Mouse (Mus musculus): ENCODE data around the gene Dscam. TPM values are rescaled to one million over a fixed set of nuclear protein-coding genes. Genes with fewer than 3 reads are reported as not detected.

Gene Dscam
- polyA plus RNA-seq, 1 experiment = under 0.01 TPM

DNA sequence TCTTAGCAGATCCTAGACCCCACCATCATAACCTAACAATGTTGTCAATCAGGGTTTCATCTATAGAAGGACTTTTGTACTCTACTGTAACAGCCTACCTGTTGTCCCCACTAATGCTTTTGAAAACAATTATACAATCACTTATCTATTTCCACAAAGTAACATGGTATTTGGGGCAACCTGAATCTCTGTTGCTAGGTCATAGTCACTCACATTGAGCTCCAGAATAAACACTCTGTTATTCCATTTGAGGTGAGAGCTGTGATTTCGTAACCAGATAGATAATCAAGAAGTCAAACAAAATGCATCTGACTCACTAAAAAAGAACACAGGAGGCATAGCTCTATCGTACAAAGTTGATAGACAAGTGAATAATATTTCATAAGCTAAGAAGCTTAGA is 226.9 kb downstream of the Dscam start:
- Histone ChIP-seq H3ac (ENCODE audit: control insufficient read depth, insufficient read length) (no peak overlapping the region), H3K79me2 (ENCODE audit: control insufficient read depth, insufficient read depth) (no peaks in the 10 kb centered on the region), H3K27me3 (ENCODE audit: control insufficient read depth, insufficient read depth, insufficient read length) (no peaks in the 10 kb centered on the region), H3K4me2 (ENCODE audit: low read depth) (no peak overlapping the region), H3K4me3 (no peak overlapping the region), H3K36me3 (ENCODE audit: control insufficient read depth, insufficient read depth) (no peaks in the 10 kb centered on the region)
- TF ChIP-seq TCF3 (IDR thresholded peaks at IDR 0.05; ENCODE audit: insufficient read length, low read depth) = no peak
- TF ChIP-seq POLR2A (IDR thresholded peaks at IDR 0.05; ENCODE audit: insufficient read length, low read depth) = no peak

DNA sequence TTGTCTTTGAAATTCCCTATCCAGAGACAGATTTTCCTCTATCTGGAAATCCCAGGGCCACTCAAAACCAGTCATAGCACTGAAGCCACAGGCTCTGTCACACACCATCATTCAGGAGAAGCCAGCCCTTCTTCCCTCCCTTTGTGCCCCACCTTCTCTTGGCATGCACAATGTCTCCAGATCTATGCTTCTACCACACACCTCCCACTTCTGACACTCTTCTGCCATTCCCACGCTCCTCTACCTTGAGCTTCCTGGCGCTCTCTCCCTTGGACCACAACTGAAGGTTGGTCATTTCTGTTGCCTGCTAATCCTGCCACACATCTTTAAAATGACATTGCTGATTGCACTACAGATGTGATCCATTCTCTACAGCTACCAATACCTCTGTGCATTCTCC is 235.8 kb downstream of the Dscam start:
- H3ac ChIP-seq (ENCODE audit: control insufficient read depth, insufficient read length) = no peak overlapping the region

DNA sequence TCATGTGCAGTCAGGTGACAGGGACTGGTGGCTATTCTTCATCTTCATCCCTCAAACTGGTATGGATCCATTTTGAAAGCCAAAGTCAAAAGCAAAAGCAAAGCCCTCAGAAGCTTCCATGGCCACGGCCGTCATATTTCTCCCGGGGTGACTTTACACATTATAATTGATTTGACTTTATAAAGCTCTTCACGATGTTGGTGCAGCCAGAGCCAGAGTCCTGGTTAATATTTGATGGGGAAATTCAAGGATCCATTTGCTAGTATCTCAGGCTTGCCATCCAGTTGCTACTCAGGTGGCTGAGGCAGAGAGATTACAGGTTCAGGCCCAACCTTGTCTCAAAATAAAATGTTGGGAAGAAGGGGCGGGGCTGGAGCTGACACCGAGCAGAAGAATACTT is 238.3 kb downstream of the Dscam start:
- Histone ChIP-seq H3K27me3 (ENCODE audit: control insufficient read depth, insufficient read depth, insufficient read length) (no peaks in the 10 kb centered on the region), H3ac (ENCODE audit: control insufficient read depth, insufficient read length) (no peak overlapping the region), H3K4me3 (no peak overlapping the region), H3K4me2 (ENCODE audit: low read depth) (no peak overlapping the region), H3K36me3 (ENCODE audit: control insufficient read depth, insufficient read depth) (no peaks in the 10 kb centered on the region), H3K79me2 (ENCODE audit: control insufficient read depth, insufficient read depth) (no peaks in the 10 kb centered on the region)
- TF ChIP-seq MAX (IDR thresholded peaks at IDR 0.05; ENCODE audit: low read depth) (no peak), POLR2A (IDR thresholded peaks at IDR 0.05; ENCODE audit: insufficient read length, low read depth) (no peak), REST (IDR thresholded peaks at IDR 0.05; ENCODE audit: insufficient read depth, insufficient read length) (no peak), CEBPB (IDR thresholded peaks at IDR 0.05; ENCODE audit: insufficient read depth, poor library complexity, severe bottlenecking) (no peak), TCF3 (IDR thresholded peaks at IDR 0.05; ENCODE audit: insufficient read length, low read depth) (no peak), TCF12 (IDR thresholded peaks at IDR 0.05; ENCODE audit: insufficient read depth, poor library complexity, severe bottlenecking) (no peak), POLR2AphosphoS2 (IDR thresholded peaks at IDR 0.05; ENCODE audit: insufficient read length, low read depth) (no peak)

More for the DNA sequence above, 235.8 kb downstream of the Dscam start:
- no peak overlapping the region for H3K4me2 ChIP-seq (ENCODE audit: low read depth)
- H3K27me3 ChIP-seq (ENCODE audit: control insufficient read depth, insufficient read depth, insufficient read length) = no peaks in the 10 kb centered on the region
- no peaks in the 10 kb centered on the region for H3K36me3 ChIP-seq (ENCODE audit: control insufficient read depth, insufficient read depth)
- no peak overlapping the region for H3K4me3 ChIP-seq
- TF ChIP-seq POLR2A (IDR thresholded peaks at IDR 0.05; ENCODE audit: insufficient read length, low read depth) (no peak), TCF3 (IDR thresholded peaks at IDR 0.05; ENCODE audit: insufficient read length, low read depth) (no peak)
- H3K79me2 ChIP-seq (ENCODE audit: control insufficient read depth, insufficient read depth) = no peaks in the 10 kb centered on the region

DNA sequence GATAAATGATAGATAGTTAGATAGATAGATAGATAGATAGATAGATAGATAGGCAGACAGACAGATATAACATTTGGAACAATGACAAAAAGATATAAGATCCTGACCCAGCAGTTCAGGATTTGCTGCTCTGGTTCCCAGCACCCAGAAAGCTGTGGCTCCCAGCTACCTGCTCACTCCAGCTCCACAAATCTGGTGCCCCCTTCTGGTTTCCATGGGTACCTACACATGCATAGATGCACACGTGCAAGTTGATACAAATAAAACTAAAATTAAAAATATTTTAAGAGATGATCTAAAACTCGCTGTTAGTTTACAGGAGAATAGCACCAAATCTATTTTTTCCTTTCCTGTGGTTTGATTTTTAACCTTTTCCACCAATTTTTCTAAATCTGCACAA is 238.8 kb downstream of the Dscam start:
- Histone ChIP-seq H3K4me3 (no peak overlapping the region), H3ac (ENCODE audit: control insufficient read depth, insufficient read length) (no peak overlapping the region), H3K36me3 (ENCODE audit: control insufficient read depth, insufficient read depth) (no peaks in the 10 kb centered on the region), H3K27me3 (ENCODE audit: control insufficient read depth, insufficient read depth, insufficient read length) (no peaks in the 10 kb centered on the region), H3K4me2 (ENCODE audit: low read depth) (no peak overlapping the region), H3K79me2 (ENCODE audit: control insufficient read depth, insufficient read depth) (no peaks in the 10 kb centered on the region)
- TF ChIP-seq POLR2AphosphoS2 (IDR thresholded peaks at IDR 0.05; ENCODE audit: insufficient read length, low read depth) (no peak), CEBPB (IDR thresholded peaks at IDR 0.05; ENCODE audit: insufficient read depth, poor library complexity, severe bottlenecking) (no peak), REST (IDR thresholded peaks at IDR 0.05; ENCODE audit: insufficient read depth, insufficient read length) (no peak), USF1 (IDR thresholded peaks at IDR 0.05; ENCODE audit: low read depth) (no peak), TCF12 (IDR thresholded peaks at IDR 0.05; ENCODE audit: insufficient read depth, poor library complexity, severe bottlenecking) (no peak), E2F4 (IDR thresholded peaks at IDR 0.05; ENCODE audit: insufficient read depth) (no peak)

DNA sequence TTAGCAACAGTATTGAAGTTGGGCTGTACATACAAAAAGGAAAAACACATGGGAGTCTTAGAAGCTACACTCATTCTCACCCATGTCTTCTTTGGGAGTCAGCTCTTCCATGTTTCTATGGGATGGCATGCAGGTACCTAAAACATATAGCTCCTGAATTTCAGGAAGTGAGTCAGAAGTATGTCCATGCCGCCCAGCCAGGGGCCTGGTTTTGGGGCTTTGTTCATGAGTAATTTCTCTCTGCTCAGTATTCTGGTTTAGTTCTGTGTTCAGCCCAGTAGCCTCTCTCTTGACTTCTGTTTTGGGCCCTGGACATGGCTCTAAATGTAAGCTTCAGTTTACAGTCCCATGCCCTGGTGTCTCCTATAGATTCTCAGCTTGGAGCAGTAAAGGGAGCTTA is 242.5 kb downstream of the Dscam start:
- Histone ChIP-seq H3ac (ENCODE audit: control insufficient read depth, insufficient read length) (no peak overlapping the region), H3K27me3 (ENCODE audit: control insufficient read depth, insufficient read depth, insufficient read length) (no peaks in the 10 kb centered on the region), H3K36me3 (ENCODE audit: control insufficient read depth, insufficient read depth) (no peaks in the 10 kb centered on the region), H3K4me3 (no peak overlapping the region), H3K4me2 (ENCODE audit: low read depth) (no peak overlapping the region), H3K79me2 (ENCODE audit: control insufficient read depth, insufficient read depth) (no peaks in the 10 kb centered on the region)
- TF ChIP-seq USF1 (IDR thresholded peaks at IDR 0.05; ENCODE audit: low read depth) (no peak), MYOG (IDR thresholded peaks at IDR 0.05; ENCODE audit: control insufficient read depth in 1 of 3, insufficient read depth in 1 of 3, insufficient read length in 2 of 3, low read depth in 2 of 3) (no peak), MYOD1 (IDR thresholded peaks at IDR 0.05; ENCODE audit: control insufficient read depth in 1 of 3, insufficient read length in 2 of 3, low read depth in 2 of 3) (no peak), POLR2A (IDR thresholded peaks at IDR 0.05; ENCODE audit: insufficient read length, low read depth) (no peak), CEBPB (IDR thresholded peaks at IDR 0.05; ENCODE audit: insufficient read depth, poor library complexity, severe bottlenecking) (no peak), POLR2AphosphoS2 (IDR thresholded peaks at IDR 0.05; ENCODE audit: insufficient read length, low read depth) (no peak), TCF3 (IDR thresholded peaks at IDR 0.05; ENCODE audit: insufficient read length, low read depth) (no peak), SRF (IDR thresholded peaks at IDR 0.05; ENCODE audit: control insufficient read depth, insufficient read length, low read depth) (no peak), REST (IDR thresholded peaks at IDR 0.05; ENCODE audit: insufficient read depth, insufficient read length) (no peak), MAX (IDR thresholded peaks at IDR 0.05; ENCODE audit: low read depth) (no peak), TCF12 (IDR thresholded peaks at IDR 0.05; ENCODE audit: insufficient read depth, poor library complexity, severe bottlenecking) (no peak), E2F4 (IDR thresholded peaks at IDR 0.05; ENCODE audit: insufficient read depth) (no peak)

DNA sequence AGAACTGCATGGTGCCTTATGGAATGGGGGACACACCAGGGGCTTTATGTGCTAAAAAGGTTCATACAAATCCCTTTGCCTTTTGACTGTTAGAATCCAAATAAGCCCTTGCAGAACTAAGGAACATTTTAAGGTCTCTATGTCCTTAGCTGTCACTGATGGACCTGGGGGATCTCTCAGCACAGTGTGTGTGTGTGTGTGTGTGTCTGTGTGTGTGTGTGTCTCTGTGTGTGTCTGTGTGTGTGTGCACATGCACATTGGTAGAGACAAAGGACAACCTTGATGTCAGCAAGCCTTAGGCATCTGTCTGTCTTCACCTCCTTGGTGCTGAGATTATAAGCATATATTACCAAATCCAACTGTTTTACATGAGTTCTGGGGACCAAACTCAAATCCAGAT is 243.1 kb downstream of the Dscam start:
- no peaks in the 10 kb centered on the region for H3K79me2 ChIP-seq (ENCODE audit: control insufficient read depth, insufficient read depth)
- no peak overlapping the region for H3K4me3 ChIP-seq
- TF ChIP-seq TCF3 (IDR thresholded peaks at IDR 0.05; ENCODE audit: insufficient read length, low read depth) (no peak), TCF12 (IDR thresholded peaks at IDR 0.05; ENCODE audit: insufficient read depth, poor library complexity, severe bottlenecking) (no peak), SRF (IDR thresholded peaks at IDR 0.05; ENCODE audit: control insufficient read depth, insufficient read length, low read depth) (no peak), POLR2A (IDR thresholded peaks at IDR 0.05; ENCODE audit: insufficient read length, low read depth) (no peak), MYOG (IDR thresholded peaks at IDR 0.05; ENCODE audit: control insufficient read depth in 1 of 3, insufficient read depth in 1 of 3, insufficient read length in 2 of 3, low read depth in 2 of 3) (no peak), POLR2AphosphoS2 (IDR thresholded peaks at IDR 0.05; ENCODE audit: insufficient read length, low read depth) (no peak), E2F4 (IDR thresholded peaks at IDR 0.05; ENCODE audit: insufficient read depth) (no peak), REST (IDR thresholded peaks at IDR 0.05; ENCODE audit: insufficient read depth, insufficient read length) (no peak)
- H3K4me2 ChIP-seq (ENCODE audit: low read depth) = no peak overlapping the region
- no peaks in the 10 kb centered on the region for H3K27me3 ChIP-seq (ENCODE audit: control insufficient read depth, insufficient read depth, insufficient read length)
- no peak overlapping the region for H3ac ChIP-seq (ENCODE audit: control insufficient read depth, insufficient read length)
- H3K36me3 ChIP-seq (ENCODE audit: control insufficient read depth, insufficient read depth) = no peaks in the 10 kb centered on the region

Measured in myocyte (in vitro differentiated cells).